Mouse (Mus musculus): Measurements from ENCODE around the gene Dynlt1a. TPM values are rescaled to one million over a fixed set of nuclear protein-coding genes. Genes with fewer than 3 reads are reported as not detected.
A peak's percentile ranks its signal among the peaks of the same experiment; 100 is the strongest.
"Not testable (repeated sequence)": the region's sequence is repeated elsewhere in the genome, so short reads cannot be mapped to it uniquely, and the experiment has no call there.

Dynlt1a gene
- 5.7 and 6.1 TPM in 2 replicates for total RNA-seq (2017)

- ATAC-seq (ENCODE audit: extremely low read depth, insufficient number of reproducible peaks, low FRiP score, poor library complexity, severe bottlenecking): peak; percentile 89
Measured at GRCm38 (mm10) chr17:6317339-6317985, at the start of gene Dynlt1a. Gene Dynlt1a (minus strand): TSS chr17:6317500.

- not testable (repeated sequence) for ATAC-seq (ENCODE audit: extremely low read depth, insufficient number of reproducible peaks, low FRiP score, poor library complexity, severe bottlenecking)
Measured at GRCm38 (mm10) chr17:6355256-6355655, 38.0 kb upstream of the Dynlt1a start.

GRCm38 (mm10) chr17:6342606-6343294 lies 25.4 kb upstream of the Dynlt1a start:
- ATAC-seq (ENCODE audit: extremely low read depth, insufficient number of reproducible peaks, low FRiP score, poor library complexity, severe bottlenecking): peak; percentile 14; the same call in 1 of the 2 replicates

- ATAC-seq (ENCODE audit: extremely low read depth, insufficient number of reproducible peaks, low FRiP score, poor library complexity, severe bottlenecking): not testable (repeated sequence)
Measured at GRCm38 (mm10) chr17:6328997-6329396, 11.7 kb upstream of the Dynlt1a start.

GRCm38 (mm10) chr17:6327554-6327953 lies 10.3 kb upstream of the Dynlt1a start:
- not testable (repeated sequence) for ATAC-seq (ENCODE audit: extremely low read depth, insufficient number of reproducible peaks, low FRiP score, poor library complexity, severe bottlenecking)

- ATAC-seq (ENCODE audit: extremely low read depth, insufficient number of reproducible peaks, low FRiP score, poor library complexity, severe bottlenecking): not testable (repeated sequence)
Measured at GRCm38 (mm10) chr17:6325543-6325942, 8.2 kb upstream of the Dynlt1a start.

- ATAC-seq (ENCODE audit: extremely low read depth, insufficient number of reproducible peaks, low FRiP score, poor library complexity, severe bottlenecking): not testable (repeated sequence)
Measured at GRCm38 (mm10) chr17:6325021-6325420, 7.7 kb upstream of the Dynlt1a start.

- ATAC-seq (ENCODE audit: extremely low read depth, insufficient number of reproducible peaks, low FRiP score, poor library complexity, severe bottlenecking): not testable (repeated sequence)
Measured at GRCm38 (mm10) chr17:6321778-6322101, 4.4 kb upstream of the Dynlt1a start.

GRCm38 (mm10) chr17:6321081-6321777 lies 3.9 kb upstream of the Dynlt1a start:
- ATAC-seq (ENCODE audit: extremely low read depth, insufficient number of reproducible peaks, low FRiP score, poor library complexity, severe bottlenecking): not testable (repeated sequence)

GRCm38 (mm10) chr17:6316379-6317126 lies 747 bp downstream of the Dynlt1a start:
- ATAC-seq (ENCODE audit: extremely low read depth, insufficient number of reproducible peaks, low FRiP score, poor library complexity, severe bottlenecking): not testable (repeated sequence)

- ATAC-seq (ENCODE audit: extremely low read depth, insufficient number of reproducible peaks, low FRiP score, poor library complexity, severe bottlenecking): 0 out of 2 replicates have a peak, but pooled peaks have one; percentile 10
Measured at GRCm38 (mm10) chr17:6315706-6316105, 1.6 kb downstream of the Dynlt1a start.

- ATAC-seq (ENCODE audit: extremely low read depth, insufficient number of reproducible peaks, low FRiP score, poor library complexity, severe bottlenecking): not testable (repeated sequence)
Measured at GRCm38 (mm10) chr17:6314493-6314892, 2.8 kb downstream of the Dynlt1a start.

GRCm38 (mm10) chr17:6312755-6313154 lies 4.5 kb downstream of the Dynlt1a start:
- not testable (repeated sequence) for ATAC-seq (ENCODE audit: extremely low read depth, insufficient number of reproducible peaks, low FRiP score, poor library complexity, severe bottlenecking)

- ATAC-seq (ENCODE audit: extremely low read depth, insufficient number of reproducible peaks, low FRiP score, poor library complexity, severe bottlenecking): not testable (repeated sequence)
Measured at GRCm38 (mm10) chr17:6311716-6312115, 5.6 kb downstream of the Dynlt1a start.

- ATAC-seq (ENCODE audit: extremely low read depth, insufficient number of reproducible peaks, low FRiP score, poor library complexity, severe bottlenecking): not testable (repeated sequence)
Measured at GRCm38 (mm10) chr17:6306503-6306902, 10.8 kb downstream of the Dynlt1a start.

GRCm38 (mm10) chr17:6305656-6306270 lies 11.5 kb downstream of the Dynlt1a start:
- ATAC-seq (ENCODE audit: extremely low read depth, insufficient number of reproducible peaks, low FRiP score, poor library complexity, severe bottlenecking): not testable (repeated sequence)

GRCm38 (mm10) chr17:6304891-6305290 lies 12.4 kb downstream of the Dynlt1a start:
- not testable (repeated sequence) for ATAC-seq (ENCODE audit: extremely low read depth, insufficient number of reproducible peaks, low FRiP score, poor library complexity, severe bottlenecking)

- ATAC-seq (ENCODE audit: extremely low read depth, insufficient number of reproducible peaks, low FRiP score, poor library complexity, severe bottlenecking): not testable (repeated sequence)
Measured at GRCm38 (mm10) chr17:6300190-6300863, 17.0 kb downstream of the Dynlt1a start.

Measured in neutrophil, adult 5-6 weeks (primary cell).